Mouse (Mus musculus) ovary, adult 18-20 months (tissue): ENCODE measurements at regions not wholly inside any gene's neighbourhood (a gene's known extent, or its start where the extent isn't known, plus 50 kb on each side); places are given as distances from the start of the nearest gene placed in this dataset.
A peak's percentile ranks its signal among the peaks of the same experiment; 100 is the strongest.

Experiments
- DNase-seq: peaks from one replicate; pipeline ENCODE4 v3.0.0; 2022; ENCODE audit warnings: low spot score, mixed read lengths

- no peak for DNase-seq
Measured at GRCm38 (mm10) chr17:44336842-44337241, 148.5 kb downstream of the Clic5 start.

GRCm38 (mm10) chr17:44337253-44337652 lies 148.9 kb downstream of the Clic5 start:
- no peak for DNase-seq

- DNase-seq = no peak
Measured at GRCm38 (mm10) chr17:44344542-44344941, 156.2 kb downstream of the Clic5 start.

- no peak for DNase-seq
Measured at GRCm38 (mm10) chr17:44345374-44345773, 157.0 kb downstream of the Clic5 start.

- no peak for DNase-seq
Measured at GRCm38 (mm10) chr17:44350201-44350948, 162.0 kb downstream of the Clic5 start.

GRCm38 (mm10) chr17:44350949-44351244 lies 162.5 kb downstream of the Clic5 start:
- no peak for DNase-seq

- DNase-seq = no peak
Measured at GRCm38 (mm10) chr17:44351499-44352117, 163.2 kb downstream of the Clic5 start.

- DNase-seq = no peak
Measured at GRCm38 (mm10) chr17:44352142-44352541, 163.8 kb downstream of the Clic5 start.

GRCm38 (mm10) chr17:44363111-44363510 lies 174.7 kb downstream of the Clic5 start:
- no peak for DNase-seq

GRCm38 (mm10) chr17:44364494-44364893 lies 176.1 kb downstream of the Clic5 start:
- no peak for DNase-seq

- DNase-seq = no peak
Measured at GRCm38 (mm10) chr17:44366438-44366837, 178.1 kb downstream of the Clic5 start.

- DNase-seq = peak; percentile 59
Measured at GRCm38 (mm10) chr17:44367561-44367960, 179.2 kb downstream of the Clic5 start.

- DNase-seq = no peak
Measured at GRCm38 (mm10) chr17:44370966-44371465, 182.6 kb downstream of the Clic5 start.

GRCm38 (mm10) chr17:44371620-44372019 lies 183.2 kb downstream of the Clic5 start:
- no peak for DNase-seq

- DNase-seq = peak; percentile 7
Measured at GRCm38 (mm10) chr17:44373744-44374456, 185.5 kb downstream of the Clic5 start.

- no peak for DNase-seq
Measured at GRCm38 (mm10) chr17:44378391-44378790, 190.0 kb downstream of the Clic5 start.

GRCm38 (mm10) chr17:44388916-44389315 lies 200.5 kb downstream of the Clic5 start:
- DNase-seq = no peak

- DNase-seq = no peak
Measured at GRCm38 (mm10) chr17:44397829-44398228, 209.4 kb downstream of the Clic5 start.

GRCm38 (mm10) chr17:44398231-44398630 lies 209.8 kb downstream of the Clic5 start:
- no peak for DNase-seq

- no peak for DNase-seq
Measured at GRCm38 (mm10) chr17:44404923-44405322, 216.5 kb downstream of the Clic5 start.

- DNase-seq = no peak
Measured at GRCm38 (mm10) chr17:44410961-44411360, 222.6 kb downstream of the Clic5 start.

GRCm38 (mm10) chr17:44418676-44419404 lies 230.5 kb downstream of the Clic5 start:
- DNase-seq = no peak
